Mouse (Mus musculus) stomach, postnatal 0 days (tissue): ENCODE measurements around the gene Kalrn.

Experiments
- CTCF ChIP-seq: IDR thresholded peaks from 2 replicates; pipeline ENCODE4 v1.5.1; 2016; ENCODE audit warnings: antibody characterized with exemption, low read depth, mild to moderate bottlenecking, moderate library complexity
- EP300 ChIP-seq: optimal IDR thresholded peaks from 2 replicates; pipeline ENCODE3; 2016; ENCODE audit warnings: antibody characterized with exemption

GRCm38 (mm10) chr16:34331630-34332029, 241.7 kb downstream of the Kalrn start:
- TF ChIP-seq CTCF (no peak), EP300 (no peak)
